Mouse (Mus musculus): ENCODE data around the gene Tmem267.

DNA sequence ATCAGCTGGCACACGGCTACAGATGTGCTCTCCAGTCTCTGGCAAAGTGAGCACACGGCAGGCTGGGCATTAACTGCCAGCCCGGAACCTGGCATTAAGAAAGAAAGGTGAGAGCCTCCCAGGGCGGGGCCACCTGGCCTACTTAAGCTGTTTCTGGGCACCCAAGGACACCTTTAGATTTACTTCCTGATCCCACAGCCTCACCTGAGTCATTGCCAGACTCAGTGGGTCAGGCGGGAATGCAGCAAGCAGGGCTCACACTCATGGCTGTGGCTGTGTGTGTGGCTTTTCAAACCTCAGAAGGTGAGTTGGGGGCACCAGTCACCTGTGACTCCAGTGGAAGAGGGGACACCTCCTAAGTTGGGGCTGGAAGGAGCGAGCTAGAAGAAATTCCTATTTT lies 135.8 kb downstream of the Tmem267 start, which contains the start of gene Ccl28:
- TF ChIP-seq CTCF (IDR thresholded peaks at IDR 0.05; ENCODE audit: low read depth) = no peak
- TF ChIP-seq EP300 (IDR thresholded peaks at IDR 0.05; ENCODE audit: low read depth) = no peak
